Mouse (Mus musculus): Measurements from ENCODE around the gene Car5b. TPM values are rescaled to one million over a fixed set of nuclear protein-coding genes. Genes with fewer than 3 reads are reported as not detected.

Car5b gene
- total and polyA plus RNA-seq, 3 experiments: 0.31 to 0.50 TPM; not detected in 1

DNA sequence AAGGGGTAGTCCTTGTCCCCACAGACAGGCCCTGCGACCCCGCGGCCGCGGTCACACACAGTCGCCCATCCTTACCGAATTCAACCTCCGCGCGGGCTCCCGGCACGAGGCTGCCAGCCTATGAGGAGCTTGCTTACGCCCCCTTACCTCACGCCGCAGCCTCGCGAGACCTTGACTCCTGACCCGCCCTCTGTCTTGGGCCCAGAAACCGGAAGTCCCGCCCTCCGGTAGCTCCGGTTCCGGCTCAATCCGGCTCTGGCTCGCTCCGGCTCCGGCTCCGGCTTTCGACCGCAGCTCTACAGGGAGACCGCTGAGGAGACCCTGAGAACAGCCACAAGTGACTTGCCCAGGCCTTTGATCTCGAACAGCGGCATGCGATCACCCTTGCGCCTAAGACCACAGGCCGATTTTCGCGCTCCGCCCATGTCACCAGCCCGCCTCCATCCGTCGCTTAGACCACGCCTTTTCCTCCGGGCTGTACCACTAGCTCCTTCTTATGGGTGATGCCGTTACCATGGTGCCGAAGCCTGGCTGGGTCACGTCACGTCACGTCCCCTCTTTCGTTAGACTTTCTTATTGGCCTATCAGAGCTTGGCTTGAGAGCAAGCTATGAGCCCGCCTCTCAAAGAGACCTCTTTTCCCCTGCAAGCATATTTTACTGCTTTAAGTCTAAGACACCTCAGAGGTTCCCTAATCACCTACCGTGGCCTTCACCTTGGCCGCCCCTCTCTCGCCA, 48.4 kb upstream of the Car5b start, which contains the start of gene Siah1b:
Gene Siah1b, minus strand, starts transcription at position 454 of the 736 bp plus-strand sequence.
- H3K27ac ChIP-seq (ENCODE audit: control insufficient read depth, low read depth, low read length): peak within 1 kb of the TSS; percentile 88
- H3K9ac ChIP-seq (ENCODE audit: control insufficient read depth, low read depth, low read length, poor library complexity, severe bottlenecking): peak within 1 kb of the TSS; percentile 87
- peaks cover 11% of the 10 kb centered on the region in 2 experiments for H3K4me1 ChIP-seq (ENCODE audit: control insufficient read depth in 1 of 2, insufficient read depth in 2 of 2, low read length in 2 of 2)
- H3K79me2 ChIP-seq (ENCODE audit: control insufficient read depth, insufficient read depth, low read length, poor library complexity): peaks cover 20% of the 10 kb centered on the region
- no peaks in the 10 kb centered on the region for H3K9me3 ChIP-seq (replicated peaks; ENCODE audit: insufficient read depth, low read length)
- peak; percentile 99 for DNase-seq (ENCODE audit: low read depth, low spot score)
- no peaks in the 10 kb centered on the region for H3K27me3 ChIP-seq (ENCODE audit: control insufficient read depth in 1 of 2, insufficient read depth in 2 of 2, low read length in 2 of 2)
- peaks cover 20 to 25% of the 10 kb centered on the region in 2 experiments for H3K36me3 ChIP-seq (ENCODE audit: control insufficient read depth in 1 of 2, insufficient read depth in 2 of 2, low read length in 2 of 2)
- peak within 1 kb of the TSS; percentile 76 to 83 for H3K4me3 ChIP-seq (ENCODE audit: control insufficient read depth in 1 of 2, insufficient read depth in 1 of 2, low read depth in 2 of 2, low read length in 2 of 2)
- TF ChIP-seq EP300 (IDR thresholded peaks at IDR 0.05; ENCODE audit: low read depth in 1 of 2, low read length in 2 of 2) (peak in 1 of 2 experiments; percentile 30; a peak in 1 of 4 replicates), TCF12 (IDR thresholded peaks at IDR 0.05; ENCODE audit: low read depth, low read length) (peak; percentile 52), BHLHE40 (IDR thresholded peaks at IDR 0.05; ENCODE audit: borderline replicate concordance, low read depth, low read length) (no peak), TBP (IDR thresholded peaks at IDR 0.05; ENCODE audit: low read depth, low read length) (peak; percentile 93), NRF1 (IDR thresholded peaks at IDR 0.05; ENCODE audit: insufficient read depth, low read depth, low read length, poor library complexity, severe bottlenecking) (0 out of 2 replicates have a peak, but pooled peaks have one; percentile 5), POLR2AphosphoS5 (IDR thresholded peaks at IDR 0.05; ENCODE audit: borderline replicate concordance, low read depth, low read length) (no peak), POLR2AphosphoS2 (IDR thresholded peaks at IDR 0.05; ENCODE audit: low read length) (peak; percentile 90), USF2 (IDR thresholded peaks at IDR 0.05; ENCODE audit: borderline replicate concordance in 1 of 2, insufficient read depth in 1 of 2, low read depth in 1 of 2, low read length in 2 of 2) (no peak), ELF1 (IDR thresholded peaks at IDR 0.05; ENCODE audit: low read depth, low read length) (peak; percentile 36), GABPA (IDR thresholded peaks at IDR 0.05; ENCODE audit: low read depth, low read length) (no peak), ZNF384 (IDR thresholded peaks at IDR 0.05; ENCODE audit: low read depth, low read length) (no peak), SIN3A (IDR thresholded peaks at IDR 0.05; ENCODE audit: low read length) (peak; percentile 85), MEF2A (IDR thresholded peaks at IDR 0.05; ENCODE audit: extremely low read depth, insufficient replicate concordance, low read depth, low read length, poor library complexity, severe bottlenecking) (no peak), TAL1 (IDR thresholded peaks at IDR 0.05; ENCODE audit: low read length) (no peak), CHD2 (IDR thresholded peaks at IDR 0.05; ENCODE audit: low read length) (peak; percentile 94), NELFE (IDR thresholded peaks at IDR 0.05; ENCODE audit: low read depth, low read length) (peak; percentile 94), MYB (IDR thresholded peaks at IDR 0.05; ENCODE audit: low read depth, low read length) (no peak), ETS1 (IDR thresholded peaks at IDR 0.05; ENCODE audit: low read depth, low read length) (peak; percentile 64), HCFC1 (IDR thresholded peaks at IDR 0.05; ENCODE audit: low read depth, low read length) (peak; percentile 87), POLR2A (IDR thresholded peaks at IDR 0.05; ENCODE audit: control insufficient read depth in 1 of 2, insufficient read depth in 1 of 2, low read depth in 1 of 2, low read length in 2 of 2, poor library complexity in 1 of 2) (peak; percentile 19 to 79; a peak in 3 of 4 replicates), GATA1 (IDR thresholded peaks at IDR 0.05; ENCODE audit: low read depth, low read length) (no peak), E2F4 (IDR thresholded peaks at IDR 0.05; ENCODE audit: borderline replicate concordance, low read depth, low read length) (peak; percentile 75; the same call in 1 of the 2 replicates), MYC (IDR thresholded peaks at IDR 0.05; ENCODE audit: low read depth, low read length) (peak; percentile 74; the same call in 1 of the 2 replicates), MXI1 (IDR thresholded peaks at IDR 0.05; ENCODE audit: low read depth, low read length) (peak; percentile 91), MAX (IDR thresholded peaks at IDR 0.05; ENCODE audit: low read length) (peak; percentile 90), RAD21 (IDR thresholded peaks at IDR 0.05; ENCODE audit: low read depth, low read length) (no peak), MAFK (IDR thresholded peaks at IDR 0.05; ENCODE audit: borderline replicate concordance, low read depth, low read length) (no peak), JUND (IDR thresholded peaks at IDR 0.05; ENCODE audit: low read depth, low read length) (no peak), USF1 (IDR thresholded peaks at IDR 0.05; ENCODE audit: low read depth, low read length) (peak; percentile 43; the same call in 1 of the 2 replicates), RCOR1 (IDR thresholded peaks at IDR 0.05; ENCODE audit: low read depth, low read length) (no peak), SMC3 (IDR thresholded peaks at IDR 0.05; ENCODE audit: low read depth, low read length) (peak; percentile 11; the same call in 1 of the 2 replicates), ZMIZ1 (IDR thresholded peaks at IDR 0.05; ENCODE audit: low read depth, low read length) (peak; percentile 97), KAT2A (conservative IDR thresholded peaks at IDR 0.05; ENCODE audit: low read depth, low read length) (peak; percentile 48; the same call in 1 of the 2 replicates), UBTF (IDR thresholded peaks at IDR 0.05; ENCODE audit: borderline replicate concordance, insufficient read depth, low read depth, low read length) (no peak), ZKSCAN1 (IDR thresholded peaks at IDR 0.05; ENCODE audit: low read depth, low read length) (no peak), CTCF (IDR thresholded peaks at IDR 0.05 in 2 of 3, conservative IDR thresholded peaks at IDR 0.05 in 1 of 3; ENCODE audit: control insufficient read depth in 1 of 3, insufficient read depth in 1 of 3, low read depth in 2 of 3, low read length in 3 of 3, poor library complexity in 1 of 3, severe bottlenecking in 1 of 3) (no peak)
